Mouse (Mus musculus): ENCODE measurements around the gene Msln. TPM values are rescaled to one million over a fixed set of nuclear protein-coding genes. Genes with fewer than 3 reads are reported as not detected.

The Msln gene
- polyA plus RNA-seq, 1 experiment from 2014 or later: not detected

GRCm38 (mm10) chr17:25716711-25717637, 37.2 kb downstream of the Msln start, which contains the start of gene Gng13:
Gene Gng13 (plus strand): TSS chr17:25717171.
- H3K27me3 ChIP-seq: peaks cover 36% of the 10 kb centered on the region
- peaks cover 15% of the 10 kb centered on the region for H3K36me3 ChIP-seq
- H3K9ac ChIP-seq (replicated peaks): peak within 1 kb of the TSS; percentile 68
- H3K9me3 ChIP-seq: no peaks in the 10 kb centered on the region
- peak within 1 kb of the TSS; percentile 75 for H3K4me2 ChIP-seq (replicated peaks)
- H3K4me1 ChIP-seq (replicated peaks): peaks cover 14% of the 10 kb centered on the region
- WGBS: 2% methylated on average over 44 of the region's 45 CpGs
- peak; percentile 51 for ATAC-seq
- no peak within 1 kb of the TSS for H3K27ac ChIP-seq
- peak within 1 kb of the TSS; percentile 39 for H3K4me3 ChIP-seq (replicated peaks)

- H3K4me3 ChIP-seq (replicated peaks): no peak overlapping the region
- no peak overlapping the region for H3K9ac ChIP-seq (replicated peaks)
- H3K36me3 ChIP-seq: peaks cover 11% of the 10 kb centered on the region
- H3K27me3 ChIP-seq: peaks cover 36% of the 10 kb centered on the region
- no peaks in the 10 kb centered on the region for H3K9me3 ChIP-seq
- ATAC-seq: no peak
- H3K27ac ChIP-seq: no peak overlapping the region
- H3K4me2 ChIP-seq (replicated peaks): no peak overlapping the region
- 5% methylated on average over 6 of the region's 6 CpGs for WGBS
- H3K4me1 ChIP-seq (replicated peaks): peaks cover 14% of the 10 kb centered on the region
Observed at GRCm38 (mm10) chr17:25716130-25716529, 38.0 kb downstream of the Msln start.

- WGBS: 45% methylated on average over 3 of the region's 3 CpGs
- no peak for ATAC-seq
- H3K4me2 ChIP-seq (replicated peaks): no peak overlapping the region
- no peaks in the 10 kb centered on the region for H3K9me3 ChIP-seq
- H3K9ac ChIP-seq (replicated peaks): no peak overlapping the region
- H3K27ac ChIP-seq: no peak overlapping the region
- peaks cover 36% of the 10 kb centered on the region for H3K27me3 ChIP-seq
- no peak overlapping the region for H3K4me3 ChIP-seq (replicated peaks)
- H3K4me1 ChIP-seq (replicated peaks): peaks cover 14% of the 10 kb centered on the region
- peaks cover 6% of the 10 kb centered on the region for H3K36me3 ChIP-seq
Observed at GRCm38 (mm10) chr17:25715627-25716026, 38.6 kb downstream of the Msln start.

- Histone ChIP-seq H3K4me3 (replicated peaks) (no peak overlapping the region), H3K4me2 (replicated peaks) (no peak overlapping the region), H3K9ac (replicated peaks) (no peak overlapping the region), H3K27ac (no peak overlapping the region), H3K9me3 (no peaks in the 10 kb centered on the region), H3K4me1 (replicated peaks) (no peaks in the 10 kb centered on the region), H3K27me3 (peaks cover 8% of the 10 kb centered on the region), H3K36me3 (no peaks in the 10 kb centered on the region)
- 81% methylated on average over 4 of the region's 4 CpGs for WGBS
- no peak for ATAC-seq
Observed at GRCm38 (mm10) chr17:25711136-25711535, 43.0 kb downstream of the Msln start.

GRCm38 (mm10) chr17:25709994-25710393, 44.2 kb downstream of the Msln start:
- H3K27me3 ChIP-seq: no peaks in the 10 kb centered on the region
- no peaks in the 10 kb centered on the region for H3K4me1 ChIP-seq (replicated peaks)
- no peak for ATAC-seq
- H3K9ac ChIP-seq (replicated peaks): no peak overlapping the region
- no peak overlapping the region for H3K4me3 ChIP-seq (replicated peaks)
- 94% methylated on average over 2 of the region's 2 CpGs for WGBS
- no peak overlapping the region for H3K4me2 ChIP-seq (replicated peaks)
- no peaks in the 10 kb centered on the region for H3K9me3 ChIP-seq
- H3K27ac ChIP-seq: no peak overlapping the region
- no peaks in the 10 kb centered on the region for H3K36me3 ChIP-seq

- 58% methylated on average over 9 of the region's 9 CpGs for WGBS
- Histone ChIP-seq H3K36me3 (no peaks in the 10 kb centered on the region), H3K4me1 (replicated peaks) (no peaks in the 10 kb centered on the region), H3K27me3 (peaks cover 4% of the 10 kb centered on the region; the same call in 1 of the 2 replicates), H3K9me3 (no peaks in the 10 kb centered on the region), H3K4me3 (replicated peaks) (no peak overlapping the region), H3K4me2 (replicated peaks) (no peak overlapping the region), H3K27ac (no peak overlapping the region), H3K9ac (replicated peaks) (no peak overlapping the region)
- ATAC-seq: no peak
Observed at GRCm38 (mm10) chr17:25700863-25701496, 53.2 kb downstream of the Msln start.

Small RNA genes lying within 50 kb of the gene (microRNA-seq; reads per million reads assigned to microRNA genes)
- gene Gm25083: not detected
- not detected for gene Mir6966

Other genes with a start within 250 kb of the Msln start
- 5.2 and 7.9 TPM in 2 replicates for gene Sox8, start 183.7 kb downstream of the Msln start, polyA plus RNA-seq (2015; fragmentation: Nextera tagmentation; extraction: Ambion mirVana)
- gene Lmf1, start 175.3 kb downstream of the Msln start, polyA plus RNA-seq (2015; fragmentation: Nextera tagmentation; extraction: Ambion mirVana): 20.6 and 22.9 TPM in 2 replicates
- 0.73 and 0.78 TPM in 2 replicates for gene Gng13, start 37.2 kb downstream of the Msln start, polyA plus RNA-seq (2015; fragmentation: Nextera tagmentation; extraction: Ambion mirVana)
- gene Chtf18, start 27.0 kb downstream of the Msln start, polyA plus RNA-seq (2015; fragmentation: Nextera tagmentation; extraction: Ambion mirVana): 12.8 and 14.1 TPM in 2 replicates
- 23.2 and 24.1 TPM in 2 replicates for gene Rpusd1, start 26.7 kb downstream of the Msln start, polyA plus RNA-seq (2015; fragmentation: Nextera tagmentation; extraction: Ambion mirVana)
- gene Mslnl, start 18.3 kb downstream of the Msln start, polyA plus RNA-seq (2015; fragmentation: Nextera tagmentation; extraction: Ambion mirVana): not detected in 2 replicates
- 28.0 and 29.6 TPM in 2 replicates for gene Narfl, start 19.4 kb upstream of the Msln start, polyA plus RNA-seq (2015; fragmentation: Nextera tagmentation; extraction: Ambion mirVana)
- gene Haghl, start 31.3 kb upstream of the Msln start, polyA plus RNA-seq (2015; fragmentation: Nextera tagmentation; extraction: Ambion mirVana): 137 and 157 TPM in 2 replicates
- gene Ccdc78, start 32.2 kb upstream of the Msln start, polyA plus RNA-seq (2015; fragmentation: Nextera tagmentation; extraction: Ambion mirVana): 0.31 and 0.42 TPM in 2 replicates
- gene Fam173a, start 38.5 kb upstream of the Msln start, polyA plus RNA-seq (2015; fragmentation: Nextera tagmentation; extraction: Ambion mirVana): 89.8 and 93.0 TPM in 2 replicates
- not detected in 2 replicates for gene AC134908.4, start 41.3 kb upstream of the Msln start, polyA plus RNA-seq (2015; fragmentation: Nextera tagmentation; extraction: Ambion mirVana)
- gene Metrn, start 42.8 kb upstream of the Msln start, polyA plus RNA-seq (2015; fragmentation: Nextera tagmentation; extraction: Ambion mirVana): 32.1 and 36.6 TPM in 2 replicates
- 32.4 and 35.2 TPM in 2 replicates for gene Fbxl16, start 54.7 kb upstream of the Msln start, polyA plus RNA-seq (2015; fragmentation: Nextera tagmentation; extraction: Ambion mirVana)
- 31.1 and 31.2 TPM in 2 replicates for gene Wdr24, start 69.2 kb upstream of the Msln start, polyA plus RNA-seq (2015; fragmentation: Nextera tagmentation; extraction: Ambion mirVana)
- gene Jmjd8, start 74.5 kb upstream of the Msln start, polyA plus RNA-seq (2015; fragmentation: Nextera tagmentation; extraction: Ambion mirVana): 72.8 and 74.6 TPM in 2 replicates
- gene Stub1, start 79.0 kb upstream of the Msln start, polyA plus RNA-seq (2015; fragmentation: Nextera tagmentation; extraction: Ambion mirVana): 314 and 316 TPM in 2 replicates
- gene Rhbdl1, start 82.9 kb upstream of the Msln start, polyA plus RNA-seq (2015; fragmentation: Nextera tagmentation; extraction: Ambion mirVana): 17.3 and 18.1 TPM in 2 replicates
- 7.5 and 8.0 TPM in 2 replicates for gene Gm20683, start 87.4 kb upstream of the Msln start, polyA plus RNA-seq (2015; fragmentation: Nextera tagmentation; extraction: Ambion mirVana)
- 15.6 and 16.4 TPM in 2 replicates for gene Rhot2, start 90.5 kb upstream of the Msln start, polyA plus RNA-seq (2015; fragmentation: Nextera tagmentation; extraction: Ambion mirVana)
- gene Wdr90, start 107.1 kb upstream of the Msln start, polyA plus RNA-seq (2015; fragmentation: Nextera tagmentation; extraction: Ambion mirVana): 20.1 and 22.4 TPM in 2 replicates
- gene Mcrip2, start 114.4 kb upstream of the Msln start, polyA plus RNA-seq (2015; fragmentation: Nextera tagmentation; extraction: Ambion mirVana): 8.0 and 10.4 TPM in 2 replicates
- 69.7 and 75.4 TPM in 2 replicates for gene Mettl26, start 120.7 kb upstream of the Msln start, polyA plus RNA-seq (2015; fragmentation: Nextera tagmentation; extraction: Ambion mirVana)
- gene Wfikkn1, start 126.5 kb upstream of the Msln start, polyA plus RNA-seq (2015; fragmentation: Nextera tagmentation; extraction: Ambion mirVana): 0.61 and 0.70 TPM in 2 replicates
- 44.3 and 47.1 TPM in 2 replicates for gene Rab40c, start 165.3 kb upstream of the Msln start, polyA plus RNA-seq (2015; fragmentation: Nextera tagmentation; extraction: Ambion mirVana)
- 56.9 and 58.0 TPM in 2 replicates for gene Pigq, start 190.6 kb upstream of the Msln start, polyA plus RNA-seq (2015; fragmentation: Nextera tagmentation; extraction: Ambion mirVana)
- gene Nhlrc4, start 190.6 kb upstream of the Msln start, polyA plus RNA-seq (2015; fragmentation: Nextera tagmentation; extraction: Ambion mirVana): 0.12 TPM in 1 of 2 replicates, not detected in the other
- gene A930017K11Rik, start 198.2 kb upstream of the Msln start, polyA plus RNA-seq (2015; fragmentation: Nextera tagmentation; extraction: Ambion mirVana): 0.48 and 0.62 TPM in 2 replicates
- gene Capn15, start 231.4 kb upstream of the Msln start, polyA plus RNA-seq (2015; fragmentation: Nextera tagmentation; extraction: Ambion mirVana): 19.1 and 21.1 TPM in 2 replicates